Mouse (Mus musculus) E14TG2a.4 (cell line): ENCODE measurements around the gene 4930470P17Rik.

Source experiments
- H3K27me3 ChIP-seq: 2 replicates; pipeline ENCODE4 v1.6.1; 2014; ENCODE audit warnings: low read length, control low read depth; ENCODE audit not compliant: insufficient read depth
- H3K36me3 ChIP-seq: 2 replicates; pipeline ENCODE4 v1.6.1; 2014; ENCODE audit warnings: low read length, control low read depth; ENCODE audit not compliant: insufficient read depth
- H3K4me1 ChIP-seq: replicated peaks from 2 replicates; pipeline ENCODE4 v1.6.1; 2014; ENCODE audit warnings: low read depth, low read length, control low read depth
- H3K4me3 ChIP-seq: replicated peaks from 2 replicates; pipeline ENCODE4 v1.5.1; 2014; ENCODE audit warnings: mild to moderate bottlenecking, low read length
- H3K9me3 ChIP-seq: 2 replicates; pipeline ENCODE4 v1.6.1; 2014; ENCODE audit warnings: low read length, control low read depth
- CTCF ChIP-seq: conservative IDR thresholded peaks from 2 replicates; pipeline ENCODE4 v1.5.1; 2014; ENCODE audit warnings: low read length
- NANOG ChIP-seq: IDR thresholded peaks from 2 replicates; pipeline ENCODE4 v1.6.1; 2014; ENCODE audit warnings: borderline replicate concordance, low read length, mixed read lengths
- POU5F1 ChIP-seq: IDR thresholded peaks from 2 replicates; pipeline ENCODE4 v1.6.1; 2014; ENCODE audit warnings: low read length, borderline replicate concordance

4930470P17Rik gene

DNA sequence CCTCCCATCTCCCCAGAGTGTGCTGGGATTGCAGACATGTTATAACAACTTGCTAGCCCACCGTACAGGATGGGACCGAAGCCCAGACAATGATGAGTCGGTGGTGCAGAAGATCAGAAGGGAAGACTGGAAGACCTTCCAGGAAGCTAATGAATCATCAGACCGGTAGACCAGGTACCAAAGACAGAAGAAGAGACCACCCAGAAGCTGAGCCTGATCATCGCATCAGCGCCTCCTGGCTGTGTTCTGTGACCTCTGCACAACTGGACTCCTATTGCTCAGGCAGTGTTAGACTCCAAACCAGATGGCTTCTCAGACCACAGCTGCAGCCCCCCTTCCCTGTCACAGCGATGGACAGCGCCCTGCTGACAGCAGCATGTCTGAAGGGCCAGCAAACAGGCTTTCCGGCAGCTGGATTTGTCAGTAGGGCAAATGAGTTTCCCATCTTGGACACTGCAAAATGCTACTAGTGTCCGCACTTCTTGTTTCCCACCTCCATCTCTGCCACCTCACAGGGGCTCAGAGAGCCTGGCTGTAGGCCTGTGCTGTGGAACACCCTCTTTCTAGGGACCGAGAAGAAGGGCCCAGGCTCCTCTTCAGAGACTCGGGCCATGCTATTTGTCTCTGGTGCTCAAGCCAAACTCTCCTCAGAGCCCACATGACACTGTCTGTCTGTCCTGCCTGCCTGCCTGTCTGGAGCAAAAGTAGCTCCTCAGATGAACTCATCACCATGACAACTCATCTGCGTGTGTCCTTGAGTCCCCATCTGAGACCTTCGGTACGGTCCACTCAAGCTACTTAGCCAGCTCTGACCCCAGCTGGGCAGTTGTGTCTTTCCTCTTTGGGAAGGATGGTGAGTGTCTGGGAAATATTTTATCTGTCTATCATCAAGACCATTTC, 37.6 kb downstream of the 4930470P17Rik start:
- no peak overlapping the region for H3K4me3 ChIP-seq
- no peaks in the 10 kb centered on the region for H3K9me3 ChIP-seq
- TF ChIP-seq CTCF (no peak), NANOG (no peak), POU5F1 (no peak)
- H3K4me1 ChIP-seq = no peaks in the 10 kb centered on the region
- no peaks in the 10 kb centered on the region for H3K36me3 ChIP-seq
- no peaks in the 10 kb centered on the region for H3K27me3 ChIP-seq

DNA sequence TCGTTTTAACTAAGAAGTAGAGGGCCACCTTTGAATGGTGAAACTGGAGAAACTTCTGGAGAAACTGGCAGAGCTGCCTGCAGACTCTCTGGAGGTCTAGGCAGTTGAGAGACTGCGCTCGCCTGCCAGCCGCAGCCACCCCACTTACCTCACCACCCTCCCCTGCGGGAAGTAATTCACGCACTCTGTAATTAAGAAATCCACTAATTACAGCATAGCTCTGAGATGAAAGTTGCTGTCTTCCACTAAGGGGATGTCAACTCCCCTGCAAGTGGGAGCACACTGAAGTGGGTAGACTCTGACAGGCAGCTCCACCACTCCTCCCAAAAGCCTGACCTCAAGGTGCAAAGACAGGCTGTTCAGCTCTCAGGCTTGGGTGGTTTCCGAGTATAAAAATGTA, 49.7 kb downstream of the 4930470P17Rik start:
- no peak for TF ChIP-seq CTCF
- TF ChIP-seq POU5F1 = no peak
- peaks cover 85% of the 10 kb centered on the region for H3K4me1 ChIP-seq
- peaks cover 7% of the 10 kb centered on the region; the same call in 1 of the 2 replicates for H3K27me3 ChIP-seq
- H3K9me3 ChIP-seq = no peaks in the 10 kb centered on the region
- no peak overlapping the region for H3K4me3 ChIP-seq
- H3K36me3 ChIP-seq = no peaks in the 10 kb centered on the region

DNA sequence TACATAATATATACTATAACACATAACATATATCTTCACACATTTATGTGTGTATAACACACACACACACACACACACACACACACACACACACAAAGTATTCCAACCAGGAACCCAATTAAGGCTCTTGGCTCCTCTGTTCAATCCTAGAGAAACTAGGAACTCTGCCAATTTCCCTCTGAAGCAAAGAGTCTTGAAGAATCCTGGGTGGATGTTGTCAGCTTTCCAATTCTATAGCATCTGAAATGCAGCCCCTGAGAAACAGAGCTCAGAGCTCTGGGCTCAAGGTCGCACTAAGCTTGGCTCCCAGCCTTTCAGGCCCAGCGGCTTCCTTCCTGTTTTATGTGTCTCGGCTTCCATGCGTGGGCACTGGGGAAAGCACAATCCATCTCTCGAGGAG, 51.6 kb downstream of the 4930470P17Rik start:
- TF ChIP-seq CTCF = no peak
- no peak for TF ChIP-seq POU5F1
- no peak for TF ChIP-seq NANOG
- Histone ChIP-seq H3K27me3 (no peaks in the 10 kb centered on the region), H3K4me1 (peaks cover 77% of the 10 kb centered on the region), H3K4me3 (no peak overlapping the region), H3K9me3 (no peaks in the 10 kb centered on the region), H3K36me3 (no peaks in the 10 kb centered on the region)

DNA sequence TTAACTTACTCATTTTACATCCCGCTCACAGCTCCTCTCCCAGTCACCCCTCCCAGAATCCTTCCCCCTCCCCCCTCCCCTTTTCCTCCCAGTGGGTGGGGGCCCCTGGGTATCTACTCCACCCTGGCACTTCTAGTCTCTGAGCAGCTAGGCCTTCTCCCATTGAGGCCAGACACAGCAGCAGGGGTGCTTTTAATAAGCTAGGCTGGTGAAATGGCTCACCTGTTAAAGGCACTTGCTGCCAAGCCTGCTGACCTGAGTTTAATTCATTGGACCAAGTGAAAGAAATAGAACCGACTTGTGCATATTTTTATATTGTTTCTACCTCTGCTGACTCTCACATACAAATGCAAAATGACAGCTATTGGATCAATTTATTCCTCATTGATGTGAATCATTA, 52.7 kb downstream of the 4930470P17Rik start:
- no peak for TF ChIP-seq POU5F1
- TF ChIP-seq CTCF = no peak
- TF ChIP-seq NANOG = no peak
- H3K9me3 ChIP-seq = no peaks in the 10 kb centered on the region
- H3K4me1 ChIP-seq = peaks cover 68% of the 10 kb centered on the region
- H3K4me3 ChIP-seq = no peak overlapping the region
- H3K36me3 ChIP-seq = no peaks in the 10 kb centered on the region
- peaks cover 2% of the 10 kb centered on the region; the same call in 1 of the 2 replicates for H3K27me3 ChIP-seq

DNA sequence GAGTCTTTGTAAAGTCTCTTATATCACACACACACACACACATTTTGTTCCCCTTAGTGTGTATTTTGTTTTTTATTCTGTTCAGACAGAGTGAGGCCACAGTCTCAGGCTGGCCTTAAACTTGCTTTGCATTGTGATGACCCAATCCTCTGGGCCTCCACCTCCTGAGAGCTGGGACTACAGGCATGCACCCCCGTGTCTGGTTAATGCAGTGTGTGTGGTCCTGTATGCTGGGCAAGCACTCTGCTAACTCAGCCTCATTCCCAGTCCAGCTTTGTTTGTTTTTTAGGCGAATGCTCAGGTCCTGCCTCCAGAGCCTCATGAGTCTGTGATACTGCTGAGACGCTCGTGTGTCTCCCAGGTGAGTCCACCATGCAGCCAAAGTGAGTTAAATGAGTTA, 53.8 kb downstream of the 4930470P17Rik start:
- Histone ChIP-seq H3K9me3 (no peaks in the 10 kb centered on the region), H3K36me3 (no peaks in the 10 kb centered on the region), H3K4me3 (no peak overlapping the region), H3K4me1 (peaks cover 57% of the 10 kb centered on the region), H3K27me3 (peaks cover 5% of the 10 kb centered on the region; the same call in 1 of the 2 replicates)
- TF ChIP-seq CTCF (no peak), POU5F1 (no peak), NANOG (no peak)

GRCm38 (mm10) chr2:170547526-170547925, 54.3 kb downstream of the 4930470P17Rik start:
- Histone ChIP-seq H3K4me1 (peaks cover 52% of the 10 kb centered on the region), H3K4me3 (no peak overlapping the region), H3K27me3 (peaks cover 5% of the 10 kb centered on the region), H3K36me3 (no peaks in the 10 kb centered on the region), H3K9me3 (no peaks in the 10 kb centered on the region)
- TF ChIP-seq POU5F1 (no peak), NANOG (no peak), CTCF (no peak)

DNA sequence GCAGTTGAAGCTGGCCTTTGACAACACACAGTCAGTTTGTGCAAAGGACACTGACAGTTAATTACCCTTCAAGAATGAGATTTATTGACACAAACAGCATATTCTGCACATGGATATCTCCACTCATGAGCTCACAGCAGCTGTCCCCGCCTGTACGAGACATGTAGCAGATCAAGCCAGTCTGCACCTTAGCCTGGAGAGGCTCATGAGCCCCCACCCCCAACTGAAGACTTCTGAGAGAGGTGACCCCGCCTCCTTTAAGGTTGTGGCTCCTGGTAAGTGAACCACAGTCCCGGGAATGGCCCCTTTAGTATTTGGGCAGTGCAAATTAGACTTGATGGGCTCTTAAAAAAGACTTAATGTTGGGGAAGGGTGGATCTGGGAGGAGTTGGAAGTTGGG, 56.1 kb downstream of the 4930470P17Rik start:
- peaks cover 7% of the 10 kb centered on the region for H3K27me3 ChIP-seq
- TF ChIP-seq CTCF = no peak
- TF ChIP-seq NANOG = no peak
- TF ChIP-seq POU5F1 = no peak
- H3K4me1 ChIP-seq = peaks cover 36% of the 10 kb centered on the region
- H3K4me3 ChIP-seq = no peak overlapping the region
- no peaks in the 10 kb centered on the region for H3K9me3 ChIP-seq
- no peaks in the 10 kb centered on the region for H3K36me3 ChIP-seq

- no peak for TF ChIP-seq NANOG
- peaks cover 30% of the 10 kb centered on the region for H3K4me1 ChIP-seq
- H3K4me3 ChIP-seq = no peak overlapping the region
Measured at GRCm38 (mm10) chr2:170544950-170545349, 56.9 kb downstream of the 4930470P17Rik start.

GRCm38 (mm10) chr2:170544159-170544558, 57.7 kb downstream of the 4930470P17Rik start:
- Histone ChIP-seq H3K27me3 (peaks cover 7% of the 10 kb centered on the region), H3K36me3 (no peaks in the 10 kb centered on the region)
- TF ChIP-seq CTCF = no peak
- TF ChIP-seq POU5F1 = no peak
- TF ChIP-seq NANOG = no peak

More at GRCm38 (mm10) chr2:170544950-170545349, 56.9 kb downstream of the 4930470P17Rik start:
- peaks cover 7% of the 10 kb centered on the region for H3K27me3 ChIP-seq
- no peaks in the 10 kb centered on the region for H3K36me3 ChIP-seq
- H3K9me3 ChIP-seq = no peaks in the 10 kb centered on the region

More at GRCm38 (mm10) chr2:170544159-170544558, 57.7 kb downstream of the 4930470P17Rik start:
- Histone ChIP-seq H3K4me1 (peaks cover 28% of the 10 kb centered on the region), H3K4me3 (no peak overlapping the region), H3K9me3 (no peaks in the 10 kb centered on the region)
